Mouse (Mus musculus) left cerebral cortex, postnatal 10 days (tissue): ENCODE results near the gene Bcl2a1a. TPM values are rescaled to one million over a fixed set of nuclear protein-coding genes. Genes with fewer than 3 reads are reported as not detected.
"Not testable (repeated sequence)": the region's sequence is repeated elsewhere in the genome, so short reads cannot be mapped to it uniquely, and the experiment has no call there.

Experiments used
- DNase-seq, 2 experiments: peaks; one replicate each; pipeline ENCODE4 v3.0.0; 2021 to 2022; ENCODE audit warnings: low spot score in 2 of 2, mixed read lengths in 1 of 2; ENCODE audit errors: extremely low spot score in 1 of 2
- intact Hi-C: fragments of 180-260 bp; cut with DNase I; formaldehyde crosslinking; loops from one replicate; pipeline ENCODE4 v1.15.1; 2025
- total RNA-seq, 2 experiments: library from RNA; stranded (reverse); gene quantifications; 2 replicates each; pipeline ENCODE4 v1.2.3; 2021

Gene Bcl2a1a
- total RNA-seq: not detected

- DNase-seq, intact Hi-C loops: not testable (repeated sequence)
These were observed at the start of gene Bcl2a1a for GRCm38 (mm10) chr9:88956670-88957153. TSS of gene Bcl2a1a (plus strand) at chr9:88956900.

GRCm38 (mm10) chr9:88916576-88916975, 40.1 kb upstream of the Bcl2a1a start:
- DNase-seq, intact Hi-C loops: not testable (repeated sequence)

GRCm38 (mm10) chr9:88938312-88938711, 18.4 kb upstream of the Bcl2a1a start:
- peak in 1 of 2 experiments; percentile 13 for DNase-seq
- intact Hi-C loops: not testable (repeated sequence)

- DNase-seq, intact Hi-C loops: not testable (repeated sequence)
These were observed 5.2 kb upstream of the Bcl2a1a start for GRCm38 (mm10) chr9:88951466-88951865.

GRCm38 (mm10) chr9:88953151-88953550, 3.5 kb upstream of the Bcl2a1a start:
- intact Hi-C loops, DNase-seq: not testable (repeated sequence)

GRCm38 (mm10) chr9:88955224-88955623, 1.5 kb upstream of the Bcl2a1a start:
- intact Hi-C loops, DNase-seq: not testable (repeated sequence)

GRCm38 (mm10) chr9:88956035-88956434, 665 bp upstream of the Bcl2a1a start:
- intact Hi-C loops, DNase-seq: not testable (repeated sequence)

- intact Hi-C loops: no loop called here
- no peak for DNase-seq
These were observed 2.2 kb downstream of the Bcl2a1a start for GRCm38 (mm10) chr9:88958891-88959290.

- intact Hi-C loops, DNase-seq: not testable (repeated sequence)
These were observed 3.3 kb downstream of the Bcl2a1a start for GRCm38 (mm10) chr9:88959981-88960380.

GRCm38 (mm10) chr9:88966462-88966861, 9.8 kb downstream of the Bcl2a1a start:
- DNase-seq, intact Hi-C loops: not testable (repeated sequence)

GRCm38 (mm10) chr9:88969502-88969901, 12.8 kb downstream of the Bcl2a1a start:
- DNase-seq, intact Hi-C loops: not testable (repeated sequence)

- intact Hi-C loops, DNase-seq: not testable (repeated sequence)
These were observed 20.2 kb downstream of the Bcl2a1a start for GRCm38 (mm10) chr9:88976875-88977274.

GRCm38 (mm10) chr9:88979781-88980180, 23.1 kb downstream of the Bcl2a1a start:
- DNase-seq, intact Hi-C loops: not testable (repeated sequence)

GRCm38 (mm10) chr9:89001541-89001940, 44.8 kb downstream of the Bcl2a1a start:
- DNase-seq, intact Hi-C loops: not testable (repeated sequence)

Other genes with a start within 250 kb of the Bcl2a1a start
- 10 to 100 TPM; 33.6 to 33.7 TPM for gene Mthfsl, start 236.6 kb upstream of the Bcl2a1a start, total RNA-seq
- not detected for gene Bcl2a1d, start 225.0 kb upstream of the Bcl2a1a start, total RNA-seq
- gene Trim43c, start 117.7 kb upstream of the Bcl2a1a start, total RNA-seq: not detected
- gene Trim43b, start 135.9 kb downstream of the Bcl2a1a start, total RNA-seq: under 1 TPM; 0.22 to 0.24 TPM
- gene Bcl2a1b, start 242.3 kb downstream of the Bcl2a1a start, total RNA-seq: under 1 TPM; 0.66 to 0.81 TPM
- gene Gm29094, start 242.5 kb downstream of the Bcl2a1a start, total RNA-seq: not detected